Mouse (Mus musculus) hindbrain, embryonic 10.5 days (tissue): ENCODE measurements at regions not wholly inside any gene's neighbourhood (a gene's known extent, or its start where the extent isn't known, plus 50 kb on each side); places are given as distances from the start of the nearest gene placed in this dataset.
A peak's percentile ranks its signal among the peaks of the same experiment; 100 is the strongest.

Experiments used
- DNase-seq: peaks from one replicate; pipeline ENCODE4 v3.0.0-alpha.2; 2017; ENCODE audit warnings: low spot score
- H3K27ac ChIP-seq: fragments of 300-500 bp; sonication (generic); 2 replicates; pipeline ENCODE4 v1.5.1; 2016; ENCODE audit warnings: mild to moderate bottlenecking, moderate library complexity
- H3K27me3 ChIP-seq: fragments of 300-500 bp; sonication (generic); 2 replicates; pipeline ENCODE4 v1.6.1; 2016; ENCODE audit warnings: mild to moderate bottlenecking; ENCODE audit not compliant: poor library complexity, insufficient read depth, severe bottlenecking
- H3K36me3 ChIP-seq: fragments of 300-500 bp; sonication (generic); 2 replicates; pipeline ENCODE4 v1.6.1; 2016; ENCODE audit warnings: mild to moderate bottlenecking, moderate library complexity
- H3K4me1 ChIP-seq: fragments of 300-500 bp; sonication (generic); replicated peaks from 2 replicates; pipeline ENCODE4 v1.6.1; 2016; ENCODE audit warnings: mild to moderate bottlenecking
- H3K4me3 ChIP-seq: fragments of 300-500 bp; sonication (generic); 2 replicates; pipeline ENCODE4 v1.5.1; 2016; ENCODE audit warnings: mild to moderate bottlenecking, moderate library complexity
- H3K9me3 ChIP-seq: fragments of 300-500 bp; sonication (generic); 2 replicates; pipeline ENCODE4 v1.6.1; 2016; ENCODE audit warnings: mild to moderate bottlenecking, moderate library complexity
- WGBS: fragments of 180-500 bp; shearing (Covaris S2); methylation state at CpG from one replicate; pipeline ENCODE4 v1.1.7; 2016; 5-methylcytosine and 5-hydroxymethylcytosine counted together

GRCm38 (mm10) chr5:15773839-15774238 lies 59.8 kb upstream of the Speer4c start:
- H3K27me3 ChIP-seq, result no peaks in the 10 kb centered on the region
- WGBS, result 36% methylated on average over 3 of the region's 3 CpGs
- H3K36me3 ChIP-seq, result no peaks in the 10 kb centered on the region
- no peak overlapping the region for H3K4me3 ChIP-seq
- H3K4me1 ChIP-seq, result no peaks in the 10 kb centered on the region
- no peak for DNase-seq
- H3K27ac ChIP-seq, result no peak overlapping the region
- no peaks in the 10 kb centered on the region for H3K9me3 ChIP-seq

- H3K9me3 ChIP-seq, result no peaks in the 10 kb centered on the region
- no peaks in the 10 kb centered on the region for H3K36me3 ChIP-seq
- H3K27ac ChIP-seq, result no peak overlapping the region
- no peaks in the 10 kb centered on the region for H3K27me3 ChIP-seq
- H3K4me3 ChIP-seq, result no peak overlapping the region
- DNase-seq, result no peak
- no peaks in the 10 kb centered on the region for H3K4me1 ChIP-seq
- WGBS, result 15% methylated on average over 3 of the region's 3 CpGs
Observed at GRCm38 (mm10) chr5:15774567-15774966, 60.5 kb upstream of the Speer4c start.

- no peaks in the 10 kb centered on the region for H3K27me3 ChIP-seq
- no peak overlapping the region for H3K27ac ChIP-seq
- H3K9me3 ChIP-seq, result no peaks in the 10 kb centered on the region
- no peak overlapping the region for H3K4me3 ChIP-seq
- WGBS, result 87% methylated on average over 3 of the region's 3 CpGs
- H3K36me3 ChIP-seq, result no peaks in the 10 kb centered on the region
- H3K4me1 ChIP-seq, result no peaks in the 10 kb centered on the region
- DNase-seq, result no peak
Observed at GRCm38 (mm10) chr5:15776106-15776505, 62.0 kb upstream of the Speer4c start.

GRCm38 (mm10) chr5:15803583-15803982 lies 89.5 kb upstream of the Speer4c start:
- Histone ChIP-seq H3K36me3 (no peaks in the 10 kb centered on the region), H3K27me3 (no peaks in the 10 kb centered on the region), H3K4me3 (no peak overlapping the region), H3K4me1 (no peaks in the 10 kb centered on the region), H3K27ac (no peak overlapping the region), H3K9me3 (no peaks in the 10 kb centered on the region)
- 80% methylated on average over 5 of the region's 5 CpGs for WGBS
- DNase-seq, result no peak

GRCm38 (mm10) chr5:15816864-15817263 lies 102.8 kb upstream of the Speer4c start:
- no peaks in the 10 kb centered on the region for H3K36me3 ChIP-seq

GRCm38 (mm10) chr5:15817366-15817765 lies 103.3 kb upstream of the Speer4c start:
- Histone ChIP-seq H3K4me1 (no peaks in the 10 kb centered on the region), H3K27me3 (no peaks in the 10 kb centered on the region), H3K27ac (no peak overlapping the region), H3K36me3 (no peaks in the 10 kb centered on the region), H3K9me3 (no peaks in the 10 kb centered on the region), H3K4me3 (no peak overlapping the region)
- WGBS, result 20% methylated on average over 3 of the region's 3 CpGs
- DNase-seq, result no peak

More at GRCm38 (mm10) chr5:15816864-15817263, 102.8 kb upstream of the Speer4c start:
- DNase-seq, result no peak
- Histone ChIP-seq H3K4me1 (no peaks in the 10 kb centered on the region), H3K9me3 (no peaks in the 10 kb centered on the region), H3K27ac (no peak overlapping the region), H3K4me3 (no peak overlapping the region), H3K27me3 (no peaks in the 10 kb centered on the region)
- WGBS, result 59% methylated on average over 3 of the region's 3 CpGs

- Histone ChIP-seq H3K4me1 (no peaks in the 10 kb centered on the region), H3K9me3 (no peaks in the 10 kb centered on the region), H3K36me3 (no peaks in the 10 kb centered on the region), H3K4me3 (no peak overlapping the region), H3K27me3 (no peaks in the 10 kb centered on the region), H3K27ac (no peak overlapping the region)
- 84% methylated on average over 3 of the region's 3 CpGs for WGBS
- DNase-seq, result no peak
Observed at GRCm38 (mm10) chr5:15822989-15823388, 108.9 kb upstream of the Speer4c start.

GRCm38 (mm10) chr5:15831527-15831926 lies 103.0 kb upstream of the Cacna2d1 start:
- DNase-seq, result no peak
- Histone ChIP-seq H3K4me3 (no peak overlapping the region), H3K4me1 (no peaks in the 10 kb centered on the region), H3K27ac (no peak overlapping the region), H3K36me3 (no peaks in the 10 kb centered on the region), H3K9me3 (peaks cover 6% of the 10 kb centered on the region; the same call in 1 of the 2 replicates), H3K27me3 (no peaks in the 10 kb centered on the region)
- WGBS, result 77% methylated on average over 1 of the region's 1 CpGs

GRCm38 (mm10) chr5:15832338-15832737 lies 102.2 kb upstream of the Cacna2d1 start:
- H3K9me3 ChIP-seq, result peaks cover 6% of the 10 kb centered on the region; the same call in 1 of the 2 replicates
- 89% methylated on average over 1 of the region's 1 CpGs for WGBS
- no peak overlapping the region for H3K27ac ChIP-seq
- no peak for DNase-seq
- no peaks in the 10 kb centered on the region for H3K27me3 ChIP-seq
- no peaks in the 10 kb centered on the region for H3K36me3 ChIP-seq
- H3K4me3 ChIP-seq, result no peak overlapping the region
- no peaks in the 10 kb centered on the region for H3K4me1 ChIP-seq

GRCm38 (mm10) chr5:15838108-15838972 lies 96.2 kb upstream of the Cacna2d1 start:
- H3K27ac ChIP-seq, result no peak overlapping the region
- no peaks in the 10 kb centered on the region for H3K27me3 ChIP-seq
- WGBS, result 38% methylated on average over 17 of the region's 17 CpGs
- H3K36me3 ChIP-seq, result no peaks in the 10 kb centered on the region
- H3K4me3 ChIP-seq, result no peak overlapping the region
- DNase-seq, result peak; percentile 55
- no peaks in the 10 kb centered on the region for H3K4me1 ChIP-seq
- H3K9me3 ChIP-seq, result no peaks in the 10 kb centered on the region

GRCm38 (mm10) chr5:15846790-15847189 lies 87.7 kb upstream of the Cacna2d1 start:
- no peak overlapping the region for H3K4me3 ChIP-seq
- no peaks in the 10 kb centered on the region for H3K36me3 ChIP-seq
- no peaks in the 10 kb centered on the region for H3K27me3 ChIP-seq
- DNase-seq, result no peak
- H3K4me1 ChIP-seq, result peaks cover 5% of the 10 kb centered on the region; the same call in 1 of the 2 replicates
- no peaks in the 10 kb centered on the region for H3K9me3 ChIP-seq
- WGBS, result 88% methylated on average over 2 of the region's 2 CpGs
- no peak overlapping the region for H3K27ac ChIP-seq

GRCm38 (mm10) chr5:15849520-15849919 lies 85.0 kb upstream of the Cacna2d1 start:
- no peak overlapping the region for H3K4me3 ChIP-seq

GRCm38 (mm10) chr5:15850126-15850801 lies 84.2 kb upstream of the Cacna2d1 start:
- peak; percentile 32 for DNase-seq
- Histone ChIP-seq H3K27me3 (no peaks in the 10 kb centered on the region), H3K9me3 (no peaks in the 10 kb centered on the region), H3K4me1 (peaks cover 5% of the 10 kb centered on the region; the same call in 1 of the 2 replicates), H3K27ac (no peak overlapping the region), H3K4me3 (no peak overlapping the region), H3K36me3 (no peaks in the 10 kb centered on the region)
- 46% methylated on average over 7 of the region's 7 CpGs for WGBS

More at GRCm38 (mm10) chr5:15849520-15849919, 85.0 kb upstream of the Cacna2d1 start:
- Histone ChIP-seq H3K4me1 (peaks cover 5% of the 10 kb centered on the region; the same call in 1 of the 2 replicates), H3K9me3 (no peaks in the 10 kb centered on the region), H3K27ac (no peak overlapping the region), H3K36me3 (no peaks in the 10 kb centered on the region), H3K27me3 (no peaks in the 10 kb centered on the region)
- DNase-seq, result no peak
- 88% methylated on average over 5 of the region's 5 CpGs for WGBS
